ENCODE assay signal across 23 mouse cellular contexts in the genomic region with DNA sequence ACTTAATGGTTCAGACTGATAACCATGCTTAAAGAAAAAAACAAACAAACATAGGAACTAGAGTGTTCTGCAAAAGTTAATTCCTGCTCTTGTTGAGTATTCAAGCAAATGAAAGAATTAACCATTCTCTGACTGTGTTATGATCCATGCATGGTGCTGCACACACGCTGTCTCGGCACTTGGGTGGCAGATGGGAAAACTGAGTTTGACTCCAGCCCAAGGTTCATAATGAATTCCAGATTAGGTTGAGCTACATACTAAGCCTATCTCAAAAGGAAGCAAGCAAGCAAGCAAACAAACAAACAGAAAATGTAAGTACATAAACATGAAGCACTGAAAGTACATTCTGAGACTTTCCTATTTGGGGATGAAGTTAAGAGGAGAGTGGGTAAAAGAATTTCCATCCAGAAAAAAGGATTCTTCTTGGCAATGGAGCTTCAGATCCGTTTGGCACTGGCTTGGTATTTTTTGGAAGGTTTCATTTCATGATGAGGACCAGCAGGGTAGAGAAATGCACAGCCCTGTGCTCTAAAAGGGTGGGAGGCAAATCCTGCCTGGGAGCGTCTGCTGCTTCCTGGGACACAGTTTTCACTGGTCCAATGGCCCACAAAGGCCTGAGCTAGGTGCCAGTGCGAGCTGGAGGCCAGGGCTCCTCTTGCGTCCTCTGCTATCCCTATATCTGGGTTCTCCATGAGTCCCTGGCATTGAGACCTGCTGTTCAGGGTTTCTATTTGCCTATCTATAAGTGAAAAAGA.
A peak's percentile ranks its signal among the peaks of the same experiment; 100 is the strongest.
DNase-seq lines count a peak whose midpoint lies in the region; ATAC-seq and TF ChIP-seq lines count a peak whose summit lies in the region.
"Had no signal": no experiment of that assay in that cellular context is flagged by ENCODE, and none has a peak within 500 bp of the region (broad histone marks: within the 10 kb centered on the region; RNA-seq: fewer than 3 reads in every experiment).

No protein-coding gene starts in this region.

- H3K36me3 ChIP-seq in stomach, postnatal 0 days (ENCODE audit: control insufficient read depth, insufficient read depth, low read length), result no peaks in the 10 kb centered on the region
- H3K36me3 ChIP-seq: G1E; heart, embryonic 12.5 days; limb, embryonic 12.5 days; liver, embryonic 15.5 days had no signal

- WGBS in stomach, postnatal 0 days, result 83% methylated on average over 6 of the region's 6 CpGs

- no peaks in the 10 kb centered on the region for H3K4me1 ChIP-seq in stomach, postnatal 0 days (replicated peaks; ENCODE audit: control insufficient read depth, insufficient read depth)
- H3K4me1 ChIP-seq: heart, embryonic 12.5 days; limb, embryonic 12.5 days; liver, embryonic 15.5 days had no signal

- H3K9ac ChIP-seq in stomach, postnatal 0 days (ENCODE audit: low read length), result no peak overlapping the region
- H3K9ac ChIP-seq: heart, embryonic 12.5 days; hindbrain, embryonic 14.5 days; limb, embryonic 12.5 days; liver, embryonic 15.5 days; lung, embryonic 14.5 days had no signal

- TF ChIP-seq EP300 in stomach, postnatal 0 days (optimal IDR thresholded peaks at IDR 0.05), result no peak

- no peak for DNase-seq in cerebellum, postnatal 4 days (ENCODE audit: low spot score in 2 of 2)
- DNase-seq in brain, adult 2 months (ENCODE audit: low read depth, low spot score), result peak; percentile 64
- DNase-seq in cerebellum, adult 8-10 months, result peak; percentile 5
- DNase-seq in cerebellum, postnatal 25 days, result peak; percentile 25 to 34
- DNase-seq in kidney, postnatal 4 days, result no peak
- no peak for DNase-seq in stomach, postnatal 0 days (ENCODE audit: low spot score)
- DNase-seq: adrenal gland, postnatal 14 days; gastrocnemius, postnatal 25 days; heart, adult 18-20 months; kidney, adult 18-20 months; lung, embryonic 14.5 days; lung, postnatal 14 days; midbrain, embryonic 14.5 days; thymus, postnatal 14 days had no signal

- H3K27me3 ChIP-seq in stomach, postnatal 0 days (ENCODE audit: control insufficient read depth, insufficient read depth, low read length), result no peaks in the 10 kb centered on the region
- H3K27me3 ChIP-seq: heart, embryonic 12.5 days; liver, embryonic 15.5 days; Patski had no signal

- ATAC-seq in cerebellum, adult (ENCODE audit: insufficient number of reproducible peaks, low FRiP score, low TSS enrichment), result peak; percentile 76
- ATAC-seq in stomach, postnatal 0 days (ENCODE audit: low FRiP score, low TSS enrichment), result no peak
- ATAC-seq: forebrain, embryonic 14.5 days; Patski had no signal

- H3K9me3 ChIP-seq in stomach, postnatal 0 days (ENCODE audit: control insufficient read depth, low read length), result no peaks in the 10 kb centered on the region
- H3K9me3 ChIP-seq: G1E; heart, embryonic 12.5 days; limb, embryonic 12.5 days; liver, embryonic 15.5 days had no signal

- H3K27ac ChIP-seq in stomach, postnatal 0 days (replicated peaks), result no peak overlapping the region
- H3K27ac ChIP-seq: hindbrain, embryonic 14.5 days; kidney, postnatal 0 days; limb, embryonic 12.5 days; liver, embryonic 15.5 days had no signal

- no peak for TF ChIP-seq CTCF in stomach, postnatal 0 days (IDR thresholded peaks at IDR 0.05; ENCODE audit: low read depth)

- H3K4me2 ChIP-seq in stomach, postnatal 0 days (replicated peaks; ENCODE audit: low read depth), result no peak overlapping the region
- H3K4me2 ChIP-seq: heart, embryonic 12.5 days; hindbrain, embryonic 14.5 days; limb, embryonic 12.5 days; liver, embryonic 15.5 days; lung, embryonic 14.5 days had no signal

- H3K4me3 ChIP-seq in stomach, postnatal 0 days (ENCODE audit: low read depth, low read length), result no peak overlapping the region
- H3K4me3 ChIP-seq: heart, embryonic 12.5 days; limb, embryonic 12.5 days; liver, embryonic 15.5 days had no signal

Comparison
In these comparisons a context has a peak if more than half of its experiments do, and no peak if none do; other contexts are left out.
1. DNase-seq: peak in brain, adult 2 months (single experiment), cerebellum, adult 8-10 months (single experiment) and cerebellum, postnatal 25 days (2 of 2); none in cerebellum, postnatal 4 days (0 of 2), kidney, postnatal 4 days (0 of 2) and stomach, postnatal 0 days (single experiment).